Mouse (Mus musculus) forebrain, embryonic 16.5 days (tissue): ENCODE data around the gene Cnnm3. TPM values are rescaled to one million over a fixed set of nuclear protein-coding genes. Genes with fewer than 3 reads are reported as not detected.

Experiments used
- ATAC-seq: fragments of 200-750 bp; cut with Nextera tagmentation; 2 replicates; pipeline ENCODE4 v1.8.0; 2017; ENCODE audit warnings: mild to moderate bottlenecking, moderate library complexity
- H3K27ac ChIP-seq: fragments of 300-500 bp; sonication (generic); 2 replicates; pipeline ENCODE4 v1.5.1; 2014; ENCODE audit warnings: low read length, control low read depth
- H3K27me3 ChIP-seq: fragments of 300-500 bp; sonication (generic); replicated peaks from 2 replicates; pipeline ENCODE4 v1.6.1; 2014; ENCODE audit warnings: low read length; ENCODE audit not compliant: control insufficient read depth, insufficient read depth
- H3K36me3 ChIP-seq: fragments of 300-500 bp; sonication (generic); 2 replicates; pipeline ENCODE4 v1.6.1; 2014; ENCODE audit not compliant: control insufficient read depth, insufficient read depth
- H3K4me1 ChIP-seq: fragments of 300-500 bp; sonication (generic); replicated peaks from 2 replicates; pipeline ENCODE4 v1.6.1; 2014; ENCODE audit warnings: low read length; ENCODE audit not compliant: control insufficient read depth, insufficient read depth
- H3K4me2 ChIP-seq: fragments of 300-500 bp; sonication (generic); 2 replicates; pipeline ENCODE4 v1.6.1; 2014; ENCODE audit warnings: mild to moderate bottlenecking, low read length, control low read depth
- H3K4me3 ChIP-seq: fragments of 300-500 bp; sonication (generic); replicated peaks from 2 replicates; pipeline ENCODE4 v1.5.1; 2014; ENCODE audit warnings: mild to moderate bottlenecking, low read length, control low read depth
- H3K9ac ChIP-seq: fragments of 300-500 bp; sonication (generic); replicated peaks from 2 replicates; pipeline ENCODE4 v1.6.1; 2014; ENCODE audit warnings: low read depth, low read length, control low read depth
- H3K9me3 ChIP-seq: fragments of 300-500 bp; sonication (generic); 2 replicates; pipeline ENCODE4 v1.6.1; 2016; ENCODE audit warnings: low read length; ENCODE audit not compliant: control insufficient read depth
- WGBS: fragments of 180-500 bp; shearing (Covaris S2); extraction: QIAGEN DNeasy Blood & Tissue Kit; methylation state at CpG from one replicate; pipeline ENCODE4 v1.1.7; 2014; 5-methylcytosine and 5-hydroxymethylcytosine counted together
- polyA plus RNA-seq: library from polyadenylated mRNA; unstranded; fragments of >200 nt; fragmentation: Nextera tagmentation; extraction: Ambion mirVana; gene quantifications from 2 replicates; pipeline ENCODE4 v1.2.1, GENCODE M21; 2015

Gene Cnnm3
- polyA plus RNA-seq, 1 experiment from 2014 or later: 5.8 TPM

DNA sequence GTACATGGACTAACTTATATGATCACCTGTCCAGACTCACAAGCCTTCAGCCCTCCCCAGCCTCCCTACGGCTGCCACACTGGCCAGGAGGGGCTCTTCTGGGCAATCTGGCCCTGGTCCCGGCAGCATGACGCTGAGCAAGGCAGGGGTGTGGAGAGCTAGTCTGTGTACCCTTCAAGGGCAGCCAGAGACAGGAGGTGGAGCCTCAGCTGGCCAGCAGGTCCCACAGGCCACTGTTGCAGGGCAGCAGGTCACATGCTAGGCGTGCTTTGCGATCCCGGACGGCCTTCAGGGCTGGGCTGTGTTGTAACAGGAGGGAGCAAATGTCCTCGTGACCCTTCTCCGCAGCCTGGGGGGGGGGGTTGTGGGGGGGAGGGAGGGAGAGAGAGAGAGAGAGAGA is 27.5 kb downstream of the Cnnm3 start, which contains the start of gene Gm42417:
Gene Gm42417 (minus strand): TSS at position 244 of the 400 bp plus-strand sequence.
- WGBS: 75% methylated on average over 9 of the region's 9 CpGs
- no peaks in the 10 kb centered on the region for H3K9me3 ChIP-seq
- no peak within 1 kb of the TSS for H3K27ac ChIP-seq
- no peak within 1 kb of the TSS for H3K9ac ChIP-seq
- ATAC-seq: no peak
- H3K36me3 ChIP-seq: peaks cover 2% of the 10 kb centered on the region; the same call in 1 of the 2 replicates
- H3K4me2 ChIP-seq: no peak within 1 kb of the TSS
- 0 out of 2 replicates have a peak, but pooled peaks cover 7% of the 10 kb centered on the region for H3K4me1 ChIP-seq
- no peaks in the 10 kb centered on the region for H3K27me3 ChIP-seq
- no peak within 1 kb of the TSS for H3K4me3 ChIP-seq

DNA sequence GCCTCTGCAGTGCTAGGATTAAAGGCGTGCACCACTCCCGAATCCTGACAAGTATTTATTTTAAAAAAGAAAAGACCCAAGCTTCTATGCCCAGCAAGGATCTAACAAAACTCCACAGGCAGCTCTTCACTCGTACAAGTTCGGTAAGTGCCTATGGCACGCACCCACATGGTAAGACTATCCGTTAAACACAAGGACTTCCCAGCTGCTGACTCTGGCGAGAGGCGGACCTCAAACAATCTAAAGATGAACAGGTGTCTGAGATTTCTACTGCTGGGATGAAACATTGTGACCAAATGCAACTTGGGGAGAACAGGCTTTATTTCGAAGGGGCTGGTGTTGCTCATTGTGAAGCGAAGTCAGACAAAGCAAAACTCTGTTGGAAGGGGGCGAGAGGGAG is 28.5 kb downstream of the Cnnm3 start:
- no peak overlapping the region for H3K4me2 ChIP-seq
- H3K9me3 ChIP-seq: no peaks in the 10 kb centered on the region
- no peak for ATAC-seq
- 0 out of 2 replicates have a peak, but pooled peaks cover 7% of the 10 kb centered on the region for H3K4me1 ChIP-seq
- no peak overlapping the region for H3K27ac ChIP-seq
- H3K4me3 ChIP-seq: no peak overlapping the region
- no peaks in the 10 kb centered on the region for H3K27me3 ChIP-seq
- peaks cover 2% of the 10 kb centered on the region; the same call in 1 of the 2 replicates for H3K36me3 ChIP-seq
- 89% methylated on average over 11 of the region's 11 CpGs for WGBS
- H3K9ac ChIP-seq: no peak overlapping the region

DNA sequence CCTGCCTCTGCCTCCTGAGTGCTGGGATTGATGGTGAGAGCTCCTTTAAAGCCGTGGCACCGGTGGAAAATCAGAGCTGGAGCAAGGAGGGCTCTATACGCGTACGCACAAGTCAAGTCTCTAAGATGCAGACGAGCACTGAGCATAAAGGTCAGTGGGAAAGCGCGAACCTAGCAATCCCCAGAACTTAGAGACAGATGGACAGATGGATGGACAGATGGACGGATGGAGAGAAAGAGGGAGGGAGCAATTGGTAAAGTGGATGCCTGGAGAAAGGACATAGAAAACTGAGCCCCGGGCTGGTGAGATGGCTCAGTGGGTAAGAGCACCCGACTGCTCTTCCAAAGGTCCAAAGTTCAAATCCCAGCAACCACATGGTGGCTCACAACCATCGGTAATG is 29.1 kb downstream of the Cnnm3 start:
- WGBS: 93% methylated on average over 12 of the region's 12 CpGs
- no peak overlapping the region for H3K27ac ChIP-seq
- no peaks in the 10 kb centered on the region for H3K27me3 ChIP-seq
- H3K9me3 ChIP-seq: no peaks in the 10 kb centered on the region
- 0 out of 2 replicates have a peak, but pooled peaks cover 9% of the 10 kb centered on the region for H3K4me1 ChIP-seq
- ATAC-seq: no peak
- no peak overlapping the region for H3K4me2 ChIP-seq
- no peak overlapping the region for H3K9ac ChIP-seq
- H3K4me3 ChIP-seq: no peak overlapping the region
- H3K36me3 ChIP-seq: peaks cover 2% of the 10 kb centered on the region; the same call in 1 of the 2 replicates

DNA sequence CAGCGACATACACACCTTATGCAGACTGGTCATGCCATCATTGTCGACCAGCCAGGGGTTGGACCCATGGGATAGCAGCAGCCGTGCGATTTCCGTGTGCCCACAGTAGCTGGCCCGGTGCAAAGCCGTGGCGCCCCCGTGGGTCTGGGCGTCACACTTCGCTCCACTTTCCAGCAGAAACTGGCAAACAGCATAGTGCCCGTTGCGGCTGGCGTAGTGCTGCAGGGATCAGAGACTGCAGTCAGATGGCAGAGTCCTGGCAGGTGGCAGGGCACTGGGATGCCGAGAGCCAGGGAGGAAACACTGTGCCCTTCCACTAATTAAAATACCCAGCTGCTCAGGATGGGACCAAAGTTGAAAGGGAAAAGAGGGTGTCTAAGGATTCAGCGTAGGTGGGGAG is 30.2 kb downstream of the Cnnm3 start:
- 89% methylated on average over 16 of the region's 16 CpGs for WGBS
- Histone ChIP-seq H3K4me1 (peaks cover 17% of the 10 kb centered on the region), H3K9me3 (no peaks in the 10 kb centered on the region), H3K36me3 (peaks cover 2% of the 10 kb centered on the region; the same call in 1 of the 2 replicates), H3K27me3 (no peaks in the 10 kb centered on the region), H3K4me3 (no peak overlapping the region), H3K4me2 (no peak overlapping the region), H3K27ac (no peak overlapping the region), H3K9ac (no peak overlapping the region)
- no peak for ATAC-seq

DNA sequence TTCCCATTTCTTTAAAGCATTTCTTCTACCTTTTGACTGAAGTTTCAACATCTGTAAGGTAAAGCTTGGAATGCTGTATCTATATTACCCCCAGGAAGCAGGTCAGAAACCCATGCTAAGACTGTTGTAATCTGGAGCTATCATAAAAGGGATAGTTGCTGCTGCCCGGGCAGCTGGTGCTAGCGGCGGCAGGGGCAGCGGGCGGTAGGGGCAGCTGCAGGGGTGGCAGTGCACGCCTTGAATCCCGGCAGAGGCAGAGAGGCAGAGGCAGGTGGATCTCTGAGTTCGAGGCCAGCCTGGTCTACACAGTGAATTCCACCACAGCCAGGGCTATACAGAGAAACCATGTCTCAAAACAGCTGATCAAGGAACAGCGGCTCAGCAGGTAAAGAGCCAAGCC is 31.3 kb downstream of the Cnnm3 start:
- H3K27me3 ChIP-seq: no peaks in the 10 kb centered on the region
- H3K36me3 ChIP-seq: peaks cover 2% of the 10 kb centered on the region; the same call in 1 of the 2 replicates
- 92% methylated on average over 9 of the region's 9 CpGs for WGBS
- no peak overlapping the region for H3K27ac ChIP-seq
- no peak overlapping the region for H3K4me3 ChIP-seq
- peaks cover 22% of the 10 kb centered on the region for H3K4me1 ChIP-seq
- H3K9ac ChIP-seq: no peak overlapping the region
- no peaks in the 10 kb centered on the region for H3K9me3 ChIP-seq
- H3K4me2 ChIP-seq: no peak overlapping the region
- no peak for ATAC-seq

DNA sequence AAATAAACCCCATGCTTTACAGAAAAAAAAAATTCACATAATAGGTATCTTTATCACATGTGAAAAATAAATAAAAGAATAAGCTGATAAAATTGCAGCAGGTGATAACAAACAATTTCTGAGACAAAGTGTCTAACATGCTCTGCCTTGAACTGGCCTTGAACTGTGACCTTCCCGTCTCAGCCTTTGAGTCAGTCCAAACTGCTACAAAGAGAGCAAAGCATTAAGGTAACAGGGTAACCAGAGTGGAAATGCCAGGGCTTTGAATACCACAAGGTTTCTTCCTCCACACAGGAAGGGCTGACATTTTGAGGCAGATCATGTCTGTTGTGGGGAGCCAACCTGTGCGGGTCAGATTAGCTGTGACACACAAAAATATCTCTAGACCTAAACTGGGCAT is 33.7 kb downstream of the Cnnm3 start:
- no peak for ATAC-seq
- Histone ChIP-seq H3K9ac (no peak overlapping the region), H3K4me2 (no peak overlapping the region), H3K27ac (no peak overlapping the region), H3K4me1 (peaks cover 39% of the 10 kb centered on the region), H3K4me3 (no peak overlapping the region), H3K9me3 (no peaks in the 10 kb centered on the region), H3K27me3 (no peaks in the 10 kb centered on the region), H3K36me3 (peaks cover 17% of the 10 kb centered on the region)
- 80% methylated on average over 2 of the region's 2 CpGs for WGBS

DNA sequence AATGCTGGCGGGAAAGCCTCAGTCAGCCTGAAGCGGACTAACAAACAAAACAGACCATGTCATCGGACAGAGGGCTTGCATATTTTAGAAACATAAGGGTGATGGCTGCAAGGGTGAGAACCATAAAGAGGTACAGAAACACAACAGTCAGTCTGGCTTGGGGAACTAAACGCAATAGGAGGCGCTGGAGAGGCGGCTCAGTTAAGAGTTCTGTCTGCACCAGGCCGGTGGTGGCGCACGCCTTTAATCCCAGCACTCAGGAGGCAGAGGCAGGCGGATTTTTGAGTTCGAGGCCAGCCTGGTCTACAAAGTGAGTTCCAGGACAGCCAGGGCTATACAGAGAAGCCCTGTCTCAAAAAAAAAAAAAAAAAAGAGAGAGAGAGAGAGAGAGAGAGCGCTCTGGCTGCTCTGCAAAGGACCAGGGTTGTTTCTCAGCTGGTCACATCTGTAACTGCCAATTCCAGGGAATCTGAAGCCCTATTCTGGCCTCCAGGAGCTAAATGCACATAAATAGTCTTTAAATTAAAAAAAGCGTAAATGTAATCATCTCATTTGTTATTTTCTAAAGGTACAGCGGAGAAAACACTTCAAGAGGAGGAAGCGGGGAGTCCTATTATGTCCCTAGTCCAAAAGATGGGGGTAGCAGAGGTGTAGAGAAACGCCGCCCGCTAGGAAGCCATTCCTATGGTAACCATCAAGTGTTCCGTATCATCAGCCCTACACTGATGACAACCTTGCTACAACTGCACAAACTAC is 34.4 kb downstream of the Cnnm3 start:
- Histone ChIP-seq H3K4me1 (peaks cover 39% of the 10 kb centered on the region), H3K27me3 (no peaks in the 10 kb centered on the region), H3K4me3 (peak overlapping the region; percentile 76), H3K4me2 (peak overlapping the region; percentile 80), H3K9me3 (no peaks in the 10 kb centered on the region), H3K36me3 (peaks cover 21% of the 10 kb centered on the region), H3K27ac (no peak overlapping the region), H3K9ac (peak overlapping the region; percentile 76; the same call in 1 of the 2 replicates)
- ATAC-seq: no peak
- WGBS: 69% methylated on average over 19 of the region's 19 CpGs

DNA sequence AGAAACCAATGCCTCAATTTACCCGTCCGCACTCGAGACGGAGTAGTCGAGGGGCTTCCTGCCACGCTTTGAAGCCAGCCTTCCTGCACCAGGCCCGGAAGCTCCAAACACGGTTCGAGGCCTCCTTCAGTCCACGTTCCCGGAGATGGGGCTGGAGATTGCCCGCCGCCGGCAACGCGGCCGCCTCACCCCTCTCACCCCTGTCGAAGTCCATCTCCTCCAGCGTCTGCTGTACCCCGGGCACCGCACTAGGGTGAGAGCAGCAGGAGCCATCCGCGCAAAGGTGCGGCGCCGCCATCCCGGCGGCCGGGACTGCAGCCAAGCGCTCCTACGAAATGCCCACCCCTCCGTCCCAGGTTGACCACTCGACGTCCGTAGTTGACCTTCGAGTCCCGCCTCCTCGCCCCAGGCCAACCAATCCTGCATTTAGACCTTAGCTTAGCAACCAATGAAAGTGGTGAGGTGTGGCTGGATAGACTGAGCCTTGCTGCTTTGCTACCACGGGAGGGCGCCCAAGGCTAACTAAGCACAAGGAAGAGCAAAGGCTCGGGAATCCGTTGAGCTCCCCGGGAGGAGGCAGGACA is 35.3 kb downstream of the Cnnm3 start, which contains the start of gene Ankrd39:
Gene Ankrd39 (minus strand): TSS at position 558 of the 584 bp plus-strand sequence.
- Histone ChIP-seq H3K27ac (peak within 1 kb of the TSS; percentile 62), H3K4me1 (peaks cover 39% of the 10 kb centered on the region), H3K4me2 (peak within 1 kb of the TSS; percentile 80), H3K9ac (peak within 1 kb of the TSS; percentile 76), H3K9me3 (no peaks in the 10 kb centered on the region), H3K27me3 (no peaks in the 10 kb centered on the region), H3K4me3 (peak within 1 kb of the TSS; percentile 76), H3K36me3 (peaks cover 28% of the 10 kb centered on the region)
- WGBS: 0% methylated on average over 43 of the region's 43 CpGs
- peak; percentile 97 for ATAC-seq

DNA sequence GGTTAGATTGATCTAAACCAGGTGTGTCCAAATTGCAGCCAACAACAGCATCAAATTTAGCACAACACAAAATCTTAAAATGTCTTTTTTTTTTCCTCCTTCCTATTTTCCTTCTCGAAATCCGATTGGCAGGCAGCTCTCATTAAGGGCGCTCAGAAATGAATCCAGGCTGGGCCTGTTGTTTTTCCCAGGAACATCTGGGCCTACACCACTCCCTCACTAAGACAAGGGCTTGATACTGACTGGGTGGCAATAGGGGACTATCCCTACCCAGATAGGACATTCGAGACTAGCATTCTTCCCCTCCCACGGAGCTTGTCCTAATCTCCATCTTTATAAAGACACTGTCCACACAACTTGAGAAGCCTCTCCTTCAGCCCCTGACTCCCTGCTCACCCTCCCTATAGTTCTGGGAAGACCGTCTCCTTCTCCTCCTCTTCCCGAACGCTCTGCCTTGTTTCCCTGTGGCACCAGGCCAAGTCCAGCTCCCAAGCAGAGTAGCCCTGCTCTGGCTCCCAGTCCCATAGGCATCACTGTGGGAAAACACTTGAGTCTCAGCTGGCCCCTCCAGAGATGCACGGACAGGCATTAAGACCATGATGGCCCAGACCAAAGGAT is 36.4 kb downstream of the Cnnm3 start:
- no peak for ATAC-seq
- no peak overlapping the region for H3K4me3 ChIP-seq
- H3K27ac ChIP-seq: peak overlapping the region; percentile 34
- 21% methylated on average over 9 of the region's 9 CpGs for WGBS
- no peak overlapping the region for H3K4me2 ChIP-seq
- H3K9ac ChIP-seq: peak overlapping the region; percentile 20; the same call in 1 of the 2 replicates
- no peaks in the 10 kb centered on the region for H3K27me3 ChIP-seq
- peaks cover 43% of the 10 kb centered on the region for H3K4me1 ChIP-seq
- peaks cover 39% of the 10 kb centered on the region for H3K36me3 ChIP-seq
- no peaks in the 10 kb centered on the region for H3K9me3 ChIP-seq
